Mouse (Mus musculus): ENCODE measurements at regions not wholly inside any gene's neighbourhood (a gene's known extent, or its start where the extent isn't known, plus 50 kb on each side); places are given as distances from the start of the nearest gene placed in this dataset.
"Not testable (repeated sequence)": the region's sequence is repeated elsewhere in the genome, so short reads cannot be mapped to it uniquely, and the experiment has no call there.

DNA sequence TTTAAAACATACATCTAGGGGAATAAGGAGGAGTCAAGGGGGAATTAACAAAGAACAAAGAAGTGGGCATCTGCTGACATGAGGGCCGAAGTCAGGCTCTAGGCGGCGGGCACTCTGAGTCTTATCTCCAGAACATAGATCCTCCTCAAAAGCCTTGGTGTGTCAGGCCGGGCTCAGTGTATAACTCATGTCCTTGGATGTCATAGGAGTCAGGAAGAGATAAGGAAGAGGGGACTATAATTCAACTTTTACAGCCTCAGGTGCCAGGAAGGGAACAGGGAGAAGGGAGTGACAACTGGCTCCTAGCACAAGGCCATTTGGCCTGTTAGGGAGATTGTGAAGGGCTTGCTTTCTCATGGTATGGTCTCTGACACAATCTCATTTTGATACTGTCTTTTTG is 185.9 kb upstream of the Ube2e2 start:
- DNase-seq (ENCODE audit: low read depth, low spot score), result not testable (repeated sequence)

DNA sequence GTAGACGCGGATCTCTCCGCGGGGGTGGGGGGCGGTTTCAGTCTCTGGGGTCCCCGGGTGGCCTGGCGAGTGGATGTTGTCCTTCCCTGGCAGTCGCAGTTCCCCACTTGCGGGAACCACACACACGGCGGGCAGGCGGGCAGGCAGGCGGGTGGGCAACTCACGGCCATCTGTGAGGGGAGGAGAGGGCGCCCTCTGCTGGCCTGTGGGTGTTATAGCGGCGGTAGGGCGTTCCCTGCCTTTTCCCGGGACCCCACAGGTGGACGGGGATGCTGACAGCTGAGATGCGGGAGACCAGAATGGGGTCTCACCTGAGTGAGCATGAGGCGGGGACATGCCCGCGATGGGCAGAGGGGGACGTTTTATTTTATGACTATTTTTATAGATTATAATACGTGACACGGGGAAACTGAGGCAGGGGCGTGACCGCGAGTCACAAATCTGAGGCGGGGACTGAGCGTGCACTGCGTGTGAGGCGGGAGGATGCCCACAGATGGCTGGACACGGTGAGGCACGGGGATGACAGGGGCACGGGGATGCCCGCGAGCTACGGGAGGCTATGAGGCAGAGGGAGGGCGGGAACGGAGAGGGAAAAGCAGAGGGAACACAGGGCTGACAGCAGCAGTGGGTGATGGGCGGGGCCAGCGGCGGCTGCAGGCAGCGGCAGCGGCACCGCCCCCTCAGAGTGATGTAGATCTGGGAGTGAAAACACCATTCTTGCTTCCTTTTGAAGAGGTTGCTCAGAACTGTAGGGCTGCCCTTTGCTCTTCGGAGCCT is 148.1 kb upstream of the Ube2e2 start:
- peak; percentile 74 for DNase-seq (ENCODE audit: low read depth, low spot score)

DNA sequence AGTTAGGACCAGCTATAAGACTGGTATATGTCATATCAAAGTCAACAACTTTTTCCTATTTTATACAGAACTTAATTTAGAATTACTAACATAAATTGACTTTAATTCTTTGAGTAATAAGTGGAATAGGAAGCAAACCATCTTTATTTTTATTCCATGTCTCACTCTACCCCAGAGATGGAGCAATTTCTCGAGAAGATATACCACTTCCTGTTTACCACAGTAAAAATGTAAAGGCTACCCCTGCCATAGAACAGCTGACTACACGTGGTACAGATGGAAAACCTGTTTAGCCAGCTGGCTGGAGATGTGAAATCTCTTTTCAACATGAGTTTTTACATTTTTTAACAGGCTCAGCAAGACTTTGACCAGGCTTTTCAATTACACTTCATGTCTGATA is 126.0 kb upstream of the Ube2e2 start:
- DNase-seq (ENCODE audit: low read depth, low spot score), result no peak

DNA sequence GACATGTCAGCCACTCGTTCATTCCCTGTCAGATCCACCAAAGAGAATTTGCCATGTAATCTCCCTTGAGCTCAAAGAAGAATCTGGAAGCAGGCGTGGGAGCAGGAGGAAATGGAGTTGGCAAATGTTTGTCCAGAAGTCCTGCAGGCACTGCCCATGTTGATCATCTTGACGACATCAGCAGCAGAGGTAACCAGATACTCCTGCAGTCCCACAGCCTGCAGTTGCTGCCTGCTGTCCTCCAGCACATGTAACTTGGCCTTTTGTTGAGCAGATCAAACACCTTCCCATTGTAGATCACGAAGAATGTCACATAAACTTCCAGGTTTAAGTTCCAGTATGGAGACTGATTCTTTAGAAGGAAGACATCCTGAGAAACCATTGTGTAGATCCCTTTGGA is 121.3 kb upstream of the Ube2e2 start:
- DNase-seq (ENCODE audit: low read depth, low spot score), result no peak

DNA sequence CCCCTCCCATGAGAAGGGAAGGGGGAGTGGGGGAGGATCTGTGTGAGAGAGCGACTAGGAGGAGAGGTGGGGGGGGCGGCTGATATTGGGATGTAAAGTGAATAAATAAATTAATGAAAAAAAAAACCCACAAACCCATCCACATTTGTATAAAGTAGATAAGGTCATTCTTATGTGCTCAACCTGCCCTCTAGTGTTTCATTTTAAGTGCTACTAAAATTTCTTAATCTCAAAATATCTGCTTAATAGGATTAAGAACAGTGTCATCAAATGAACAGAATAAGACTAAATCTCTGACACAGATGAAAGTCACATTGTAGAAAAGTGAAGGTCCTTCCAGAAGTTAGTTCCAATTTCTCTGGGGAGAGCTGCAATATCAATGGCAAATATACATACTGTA is 119.5 kb upstream of the Ube2e2 start:
- DNase-seq (ENCODE audit: low read depth, low spot score), result not testable (repeated sequence)

DNA sequence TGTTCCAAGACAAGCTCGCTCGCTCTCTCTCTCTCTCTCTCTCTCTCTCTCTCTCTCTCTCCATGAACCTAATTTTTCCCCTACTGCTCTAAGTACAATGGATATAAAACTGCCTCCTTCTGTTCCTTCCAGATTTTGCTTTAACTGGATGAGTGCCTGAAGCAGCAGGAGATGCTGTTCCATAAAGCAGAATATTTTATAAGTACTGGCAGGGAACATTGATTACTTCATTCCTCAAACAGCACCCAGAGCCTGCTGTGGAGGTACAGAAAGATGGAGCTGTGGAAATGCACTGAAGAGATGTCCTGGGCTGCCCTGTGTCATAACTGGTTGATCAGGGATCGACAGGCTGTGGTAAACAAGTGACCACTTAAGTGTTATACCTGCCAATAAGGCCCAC is 89.8 kb upstream of the Ube2e2 start:
- no peak for DNase-seq (ENCODE audit: low read depth, low spot score)

DNA sequence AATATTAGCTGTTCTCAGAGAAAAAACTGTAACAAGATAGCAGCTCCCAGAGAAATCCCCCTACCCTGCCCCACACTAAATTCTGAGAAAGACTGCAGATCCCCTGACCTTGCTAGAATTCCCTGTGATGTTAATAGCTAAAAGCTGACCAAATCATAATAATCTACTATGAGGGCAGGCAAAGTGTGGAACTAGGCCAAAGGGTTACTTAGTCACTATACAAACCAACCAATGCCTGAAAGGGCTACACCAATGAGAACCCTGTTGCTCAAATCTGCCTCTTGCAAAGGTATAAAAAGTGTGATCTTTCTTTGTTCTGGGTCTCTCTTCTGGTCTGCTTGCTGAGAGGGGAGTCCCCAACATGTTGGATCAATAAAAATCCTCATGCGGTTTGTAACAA is 69.8 kb upstream of the Ube2e2 start:
- DNase-seq (ENCODE audit: low read depth, low spot score), result no peak

DNA sequence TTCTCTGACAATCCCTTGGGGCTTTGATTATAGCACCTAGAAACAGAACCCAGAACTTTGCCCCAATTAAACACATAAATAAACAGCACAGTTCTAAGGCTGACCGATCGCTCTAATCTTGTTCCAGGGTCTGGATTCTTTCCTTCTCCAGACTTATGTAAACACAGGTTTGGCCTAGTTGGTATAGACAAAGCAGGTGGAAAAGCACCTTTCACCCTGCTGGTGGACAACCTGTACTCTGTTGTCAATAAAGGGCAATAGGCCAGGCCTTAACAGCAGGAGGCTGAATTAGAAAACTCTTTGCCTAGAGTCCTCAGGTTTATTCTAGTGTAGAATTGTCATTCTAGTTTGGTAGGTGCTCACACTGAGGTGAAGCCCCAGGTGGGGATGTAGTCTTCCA is 69.2 kb upstream of the Ube2e2 start:
- no peak for DNase-seq (ENCODE audit: low read depth, low spot score)
